Mouse (Mus musculus): ENCODE data around the gene Olfr557. TPM values are rescaled to one million over a fixed set of nuclear protein-coding genes. Genes with fewer than 3 reads are reported as not detected.

Olfr557 gene
- total RNA-seq (2023): not detected

GRCm38 (mm10) chr7:102695358-102696125, at the start of gene Olfr557:
Olfr557 (plus strand) TSS chr7:102695910.

GRCm38 (mm10) chr7:102658523-102658922, 37.2 kb upstream of the Olfr557 start, which contains the start of gene Olfr555:
Olfr555 (plus strand) TSS chr7:102658823.

GRCm38 (mm10) chr7:102664599-102664998, 31.1 kb upstream of the Olfr557 start, which contains the start of gene Olfr556:
Olfr556 (plus strand) TSS chr7:102664899.

GRCm38 (mm10) chr7:102686944-102687501, 8.7 kb upstream of the Olfr557 start, which contains the start of gene Trim68:
Trim68 (minus strand) TSS chr7:102687327.

GRCm38 (mm10) chr7:102701915-102702314, 6.2 kb downstream of the Olfr557 start, which contains the start of gene Olfr558:
Olfr558 (plus strand) TSS chr7:102702215.

GRCm38 (mm10) chr7:102718970-102719369, 23.3 kb downstream of the Olfr557 start, which contains the start of gene Olfr33:
Olfr33 (minus strand) TSS chr7:102719070.

GRCm38 (mm10) chr7:102727391-102727790, 31.7 kb downstream of the Olfr557 start, which contains the start of gene Olfr559:
Olfr559 (minus strand) TSS chr7:102727491.

Other genes starting within 250 kb of the Olfr557 start
- gene Olfr543, start 214.2 kb upstream of the Olfr557 start, total RNA-seq (2023): not detected
- not detected for gene Olfr544, start 207.6 kb upstream of the Olfr557 start, total RNA-seq (2023)
- not detected for gene Olfr545, start 196.3 kb upstream of the Olfr557 start, total RNA-seq (2023)
- gene Olfr547, start 161.2 kb upstream of the Olfr557 start, total RNA-seq (2023): not detected
- not detected for gene Olfr548-ps1, start 155.0 kb upstream of the Olfr557 start, total RNA-seq (2023)
- not detected for gene Olfr549, start 146.0 kb upstream of the Olfr557 start, total RNA-seq (2023)
- gene Trim21, start 130.4 kb upstream of the Olfr557 start, total RNA-seq (2023): 10 to 100 TPM; 15.5 to 22.2 TPM
- gene Olfr550, start 124.5 kb upstream of the Olfr557 start, total RNA-seq (2023): not detected
- gene Olfr551, start 104.0 kb upstream of the Olfr557 start, total RNA-seq (2023): not detected
- not detected for gene Olfr552, start 98.1 kb upstream of the Olfr557 start, total RNA-seq (2023)
- not detected for gene Olfr553, start 77.7 kb upstream of the Olfr557 start, total RNA-seq (2023)
- gene Olfr554, start 57.5 kb upstream of the Olfr557 start, total RNA-seq (2023): not detected
- not detected for gene Olfr555, start 37.1 kb upstream of the Olfr557 start, total RNA-seq (2023)
- not detected for gene Olfr556, start 31.0 kb upstream of the Olfr557 start, total RNA-seq (2023)
- 1 to 10 TPM; 1.9 TPM for gene Trim68, start 8.6 kb upstream of the Olfr557 start, total RNA-seq (2023)
- gene Olfr558, start 6.3 kb downstream of the Olfr557 start, total RNA-seq (2023): not detected
- gene Olfr33, start 23.2 kb downstream of the Olfr557 start, total RNA-seq (2023): not detected
- not detected for gene Olfr559, start 31.6 kb downstream of the Olfr557 start, total RNA-seq (2023)
- not detected for gene Olfr560, start 63.5 kb downstream of the Olfr557 start, total RNA-seq (2023)
- gene Olfr78, start 63.6 kb downstream of the Olfr557 start, total RNA-seq (2023): not detected
- not detected for gene Olfr561, start 75.3 kb downstream of the Olfr557 start, total RNA-seq (2023)
- gene Olfr564, start 107.6 kb downstream of the Olfr557 start, total RNA-seq (2023): not detected
- not detected for gene Olfr566, start 162.9 kb downstream of the Olfr557 start, total RNA-seq (2023)
- not detected for gene Olfr568, start 181.2 kb downstream of the Olfr557 start, total RNA-seq (2023)
- not detected for gene Olfr569, start 195.0 kb downstream of the Olfr557 start, total RNA-seq (2023)
- not detected for gene Olfr570, start 198.7 kb downstream of the Olfr557 start, total RNA-seq (2023)
- gene Olfr571, start 221.6 kb downstream of the Olfr557 start, total RNA-seq (2023): not detected
- gene Olfr572, start 228.5 kb downstream of the Olfr557 start, total RNA-seq (2023): not detected
- gene Olfr573-ps1, start 246.7 kb downstream of the Olfr557 start, total RNA-seq (2023): not detected

Measured in neutrophil, adult 59 days (primary cell).